Mouse (Mus musculus) forebrain, postnatal 0 days (tissue): Measurements from ENCODE around the gene Rbms2. TPM values are rescaled to one million over a fixed set of nuclear protein-coding genes. Genes with fewer than 3 reads are reported as not detected.
"Not testable (repeated sequence)": the region's sequence is repeated elsewhere in the genome, so short reads cannot be mapped to it uniquely, and the experiment has no call there.

Experiments used
- ATAC-seq: fragments of 200-750 bp; cut with Nextera tagmentation; 2 replicates; pipeline ENCODE4 v1.8.0; 2017; ENCODE audit warnings: mild to moderate bottlenecking, moderate library complexity
- DNase-seq: peaks from one replicate; pipeline ENCODE4 v3.0.0-alpha.2; 2015
- H3K27ac ChIP-seq: fragments of 300-500 bp; sonication (generic); 2 replicates; pipeline ENCODE4 v1.5.1; 2014; ENCODE audit warnings: low read depth, mild to moderate bottlenecking, antibody characterized with exemption, low read length, moderate library complexity, mixed read lengths
- H3K27me3 ChIP-seq: fragments of 300-500 bp; sonication (generic); 2 replicates; pipeline ENCODE4 v1.6.1; 2014; ENCODE audit warnings: mild to moderate bottlenecking, low read length, mixed read lengths; ENCODE audit not compliant: insufficient read depth
- H3K36me3 ChIP-seq: fragments of 300-500 bp; sonication (generic); 2 replicates; pipeline ENCODE4 v1.6.1; 2014; ENCODE audit warnings: mild to moderate bottlenecking, moderate library complexity; ENCODE audit not compliant: insufficient read depth
- H3K4me1 ChIP-seq: fragments of 300-500 bp; sonication (generic); 2 replicates; pipeline ENCODE4 v1.6.1; 2014; ENCODE audit warnings: antibody characterized with exemption; ENCODE audit not compliant: insufficient read depth
- H3K4me2 ChIP-seq: fragments of 300-500 bp; sonication (generic); 2 replicates; pipeline ENCODE4 v1.6.1; 2014; ENCODE audit warnings: low read depth, mild to moderate bottlenecking, moderate library complexity
- H3K4me3 ChIP-seq: fragments of 300-500 bp; sonication (generic); 2 replicates; pipeline ENCODE4 v1.5.1; 2014; ENCODE audit warnings: low read depth, low read length, mixed read lengths
- H3K9ac ChIP-seq: fragments of 300-500 bp; sonication (generic); 2 replicates; pipeline ENCODE4 v1.6.1; 2014; ENCODE audit warnings: mild to moderate bottlenecking
- H3K9me3 ChIP-seq: fragments of 300-500 bp; sonication (generic); 2 replicates; pipeline ENCODE4 v1.6.1; 2016; ENCODE audit warnings: low read length
- CTCF ChIP-seq: sonication (generic); IDR thresholded peaks from 2 replicates; pipeline ENCODE4 v1.5.1; 2016; ENCODE audit warnings: antibody characterized with exemption, control low read depth, low read depth
- WGBS: fragments of 180-500 bp; shearing (Covaris S2); extraction: QIAGEN DNeasy Blood & Tissue Kit; methylation state at CpG from one replicate; pipeline ENCODE4 v1.1.7; 2014; 5-methylcytosine and 5-hydroxymethylcytosine counted together
- polyA plus RNA-seq: library from polyadenylated mRNA; unstranded; fragments of >200 nt; fragmentation: Nextera tagmentation; extraction: Ambion mirVana; gene quantifications from 2 replicates; pipeline ENCODE4 v1.2.1, GENCODE M21; 2015
- total RNA-seq: library from RNA; depleted of rRNA; stranded (reverse); fragments of >200 nt; gene quantifications from 2 replicates; pipeline ENCODE4 v1.2.3, GENCODE M21; 2014

The Rbms2 gene
- total and polyA plus RNA-seq, 2 experiments from 2014 or later: 5.6 to 9.9 TPM

- Histone ChIP-seq H3K4me2 (peak within 1 kb of the TSS; percentile 94), H3K4me1 (peaks cover 10% of the 10 kb centered on the region), H3K36me3 (peaks cover 38% of the 10 kb centered on the region), H3K9ac (peak within 1 kb of the TSS; percentile 81), H3K9me3 (no peaks in the 10 kb centered on the region), H3K27ac (peak within 1 kb of the TSS; percentile 83), H3K4me3 (peak within 1 kb of the TSS; percentile 88), H3K27me3 (no peaks in the 10 kb centered on the region)
- TF ChIP-seq CTCF: no peak
- DNase-seq (peak; percentile 32), ATAC-seq (no peak)
- WGBS: 4% methylated on average over 20 of the region's 20 CpGs
Observed at GRCm38 (mm10) chr10:128091564-128092505, 88.3 kb downstream of the Rbms2 start, which contains the start of gene Baz2a. TSS of gene Baz2a (plus strand) at chr10:128091577.

- no peaks in the 10 kb centered on the region for H3K9me3 ChIP-seq
- peak overlapping the region; percentile 94 for H3K4me2 ChIP-seq
- no peak overlapping the region for H3K27ac ChIP-seq
- ATAC-seq (peak; percentile 63), DNase-seq (peak; percentile 91)
- peaks cover 47% of the 10 kb centered on the region for H3K36me3 ChIP-seq
- H3K9ac ChIP-seq: no peak overlapping the region; the same call in 1 of the 2 replicates
- 9% methylated on average over 14 of the region's 14 CpGs for WGBS
- 0 out of 2 replicates have a peak overlapping the region, but pooled peaks have one; percentile 88 for H3K4me3 ChIP-seq
- H3K27me3 ChIP-seq: no peaks in the 10 kb centered on the region
- TF ChIP-seq CTCF: peak; percentile 83
- H3K4me1 ChIP-seq: peaks cover 10% of the 10 kb centered on the region
Observed at GRCm38 (mm10) chr10:128090651-128091563, 89.2 kb downstream of the Rbms2 start.

GRCm38 (mm10) chr10:128089842-128090241 is 90.3 kb downstream of the Rbms2 start:
- no peak for DNase-seq
- H3K4me2 ChIP-seq: no peak overlapping the region
- no peak for ATAC-seq
- H3K36me3 ChIP-seq: peaks cover 58% of the 10 kb centered on the region
- no peak overlapping the region for H3K27ac ChIP-seq
- no peaks in the 10 kb centered on the region for H3K9me3 ChIP-seq
- H3K4me1 ChIP-seq: peaks cover 14% of the 10 kb centered on the region
- no peak overlapping the region for H3K4me3 ChIP-seq
- H3K9ac ChIP-seq: no peak overlapping the region
- TF ChIP-seq CTCF: no peak
- 66% methylated on average over 5 of the region's 5 CpGs for WGBS
- H3K27me3 ChIP-seq: no peaks in the 10 kb centered on the region

GRCm38 (mm10) chr10:128088181-128088580 is 91.9 kb downstream of the Rbms2 start:
- H3K36me3 ChIP-seq: peaks cover 60% of the 10 kb centered on the region
- no peak overlapping the region for H3K27ac ChIP-seq

GRCm38 (mm10) chr10:128087216-128087615 is 92.9 kb downstream of the Rbms2 start:
- 87% methylated on average over 2 of the region's 2 CpGs for WGBS
- not testable (repeated sequence) for H3K4me2 ChIP-seq, H3K27me3 ChIP-seq, H3K9ac ChIP-seq, DNase-seq, ATAC-seq, H3K4me3 ChIP-seq, H3K27ac ChIP-seq, H3K9me3 ChIP-seq
- Histone ChIP-seq H3K4me1 (peaks cover 14% of the 10 kb centered on the region), H3K36me3 (peaks cover 60% of the 10 kb centered on the region)

More at GRCm38 (mm10) chr10:128088181-128088580, 91.9 kb downstream of the Rbms2 start:
- H3K4me2 ChIP-seq: no peak overlapping the region
- no peak for TF ChIP-seq CTCF
- 91% methylated on average over 5 of the region's 5 CpGs for WGBS
- H3K4me3 ChIP-seq: no peak overlapping the region
- ATAC-seq (no peak), DNase-seq (no peak)
- no peaks in the 10 kb centered on the region for H3K27me3 ChIP-seq
- no peaks in the 10 kb centered on the region for H3K9me3 ChIP-seq
- H3K9ac ChIP-seq: no peak overlapping the region
- H3K4me1 ChIP-seq: peaks cover 14% of the 10 kb centered on the region

GRCm38 (mm10) chr10:128086391-128086790 is 93.7 kb downstream of the Rbms2 start:
- Histone ChIP-seq H3K27me3 (no peaks in the 10 kb centered on the region), H3K9ac (no peak overlapping the region), H3K9me3 (no peaks in the 10 kb centered on the region), H3K4me1 (peaks cover 13% of the 10 kb centered on the region), H3K4me3 (no peak overlapping the region), H3K36me3 (peaks cover 60% of the 10 kb centered on the region), H3K27ac (no peak overlapping the region), H3K4me2 (no peak overlapping the region)
- 66% methylated on average over 6 of the region's 6 CpGs for WGBS
- no peak for ATAC-seq
- TF ChIP-seq CTCF: peak; percentile 61
- DNase-seq: peak; percentile 44
